9 mouse cellular contexts compared by ENCODE assay signal in the genomic region with DNA sequence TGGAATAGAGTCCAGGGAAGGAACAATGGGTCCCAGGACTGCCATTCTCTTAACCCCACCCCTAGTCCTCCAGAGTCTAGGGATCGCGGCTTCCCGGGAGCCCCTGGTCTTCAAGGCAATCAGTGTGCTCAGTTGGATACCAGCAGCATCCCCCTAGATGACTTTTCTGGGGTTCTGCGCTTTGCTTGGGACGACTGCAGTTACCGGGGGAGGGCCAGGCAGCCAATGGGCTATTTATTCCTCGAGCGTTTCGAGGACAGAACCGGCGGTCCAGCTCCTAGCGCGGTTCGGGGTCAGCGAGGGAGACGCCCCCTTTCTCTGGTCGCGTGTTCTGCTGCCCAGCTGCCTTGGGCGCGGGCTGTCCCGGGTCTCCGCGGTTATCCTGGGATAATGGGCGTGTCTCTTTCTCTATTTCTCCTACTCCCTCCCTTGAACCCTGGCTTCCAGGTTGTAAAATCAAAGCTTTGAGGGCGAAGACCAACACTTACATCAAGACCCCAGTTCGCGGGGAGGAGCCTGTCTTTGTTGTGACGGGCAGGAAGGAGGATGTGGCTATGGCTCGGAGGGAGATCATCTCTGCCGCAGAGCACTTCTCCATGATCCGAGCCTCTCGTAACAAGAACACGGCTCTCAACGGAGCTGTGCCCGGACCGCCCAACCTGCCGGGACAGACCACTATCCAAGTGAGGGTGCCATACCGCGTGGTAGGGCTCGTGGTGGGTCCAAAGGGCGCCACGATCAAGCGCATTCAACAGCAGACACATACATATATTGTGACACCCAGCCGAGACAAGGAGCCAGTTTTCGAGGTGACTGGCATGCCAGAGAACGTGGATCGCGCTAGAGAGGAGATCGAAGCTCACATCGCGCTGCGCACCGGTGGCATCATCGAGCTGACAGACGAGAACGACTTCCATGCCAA. TPM values are rescaled to one million over a fixed set of nuclear protein-coding genes. Genes with fewer than 3 reads are reported as not detected.
DNase-seq lines count a peak whose midpoint lies in the region; ATAC-seq lines count a peak whose summit lies in the region.
"Had no signal": no experiment of that assay in that cellular context is flagged by ENCODE, and none has a peak within 500 bp of the region (broad histone marks: within the 10 kb centered on the region; RNA-seq: fewer than 3 reads in every experiment).

No protein-coding gene starts in this region.

- peak overlapping the region; percentile 98 for H3K9ac ChIP-seq in intestine, embryonic 14.5 days (ENCODE audit: low read length)
- peak overlapping the region; percentile 100 for H3K9ac ChIP-seq in midbrain, embryonic 14.5 days (replicated peaks; ENCODE audit: low read length)
- H3K9ac ChIP-seq in stomach, embryonic 14.5 days (replicated peaks; ENCODE audit: low read depth, low read length): peak overlapping the region; percentile 95

- 1% methylated on average over 56 of the region's 56 CpGs for WGBS in intestine, embryonic 14.5 days
- under 1% methylated on average over 56 of the region's 56 CpGs for WGBS in limb, embryonic 10.5 days
- under 1% methylated on average over 56 of the region's 56 CpGs for WGBS in midbrain, embryonic 14.5 days
- under 1% methylated on average over 56 of the region's 56 CpGs for WGBS in stomach, embryonic 14.5 days

- H3K4me1 ChIP-seq in intestine, embryonic 14.5 days (replicated peaks; ENCODE audit: control insufficient read depth, insufficient read depth, low read length): peaks cover 17% of the 10 kb centered on the region
- peaks cover 37% of the 10 kb centered on the region for H3K4me1 ChIP-seq in limb, embryonic 10.5 days
- peaks cover 31% of the 10 kb centered on the region for H3K4me1 ChIP-seq in midbrain, embryonic 14.5 days (ENCODE audit: control insufficient read depth, insufficient read depth, low read length)
- peaks cover 13% of the 10 kb centered on the region; the same call in 1 of the 2 replicates for H3K4me1 ChIP-seq in stomach, embryonic 14.5 days (ENCODE audit: control insufficient read depth, insufficient read depth, low read length)

- peak; percentile 29 to 57 for DNase-seq in frontal cortex, adult 2 months (ENCODE audit: extremely low spot score in 1 of 2, low spot score in 1 of 2)
- DNase-seq in cerebellum, postnatal 10 days: peak; percentile 73 to 75
- DNase-seq in gastrocnemius, postnatal 10 days: peak; percentile 44
- peak; percentile 83 for DNase-seq in intestine, embryonic 14.5 days (ENCODE audit: low spot score)
- DNase-seq in limb, embryonic 10.5 days (ENCODE audit: low spot score): peak; percentile 75
- peak; percentile 83 for DNase-seq in midbrain, embryonic 14.5 days

- H3K4me2 ChIP-seq in intestine, embryonic 14.5 days (ENCODE audit: low read length): peak overlapping the region; percentile 98
- peak overlapping the region; percentile 91 for H3K4me2 ChIP-seq in midbrain, embryonic 14.5 days (ENCODE audit: low read length)
- H3K4me2 ChIP-seq in stomach, embryonic 14.5 days (replicated peaks; ENCODE audit: low read depth, low read length): peak overlapping the region; percentile 68

- peaks cover 14% of the 10 kb centered on the region; the same call in 1 of the 2 replicates for H3K36me3 ChIP-seq in intestine, embryonic 14.5 days (ENCODE audit: control insufficient read depth, insufficient read depth, low read length)
- peaks cover 37% of the 10 kb centered on the region for H3K36me3 ChIP-seq in limb, embryonic 10.5 days
- H3K36me3 ChIP-seq in midbrain, embryonic 14.5 days (ENCODE audit: control insufficient read depth, insufficient read depth, low read length): peaks cover 30% of the 10 kb centered on the region
- peaks cover 2% of the 10 kb centered on the region for H3K36me3 ChIP-seq in stomach, embryonic 14.5 days (ENCODE audit: control insufficient read depth, insufficient read depth, low read length)

- peak overlapping the region; percentile 99 for H3K27ac ChIP-seq in intestine, embryonic 14.5 days (ENCODE audit: low read depth)
- peak overlapping the region; percentile 100 for H3K27ac ChIP-seq in limb, embryonic 10.5 days
- H3K27ac ChIP-seq in midbrain, embryonic 14.5 days (replicated peaks; ENCODE audit: low read depth, low read length): peak overlapping the region; percentile 100
- H3K27ac ChIP-seq in stomach, embryonic 14.5 days (ENCODE audit: low read length): peak overlapping the region; percentile 98

- H3K4me3 ChIP-seq in intestine, embryonic 14.5 days (ENCODE audit: low read depth, low read length): peak overlapping the region; percentile 92
- peak overlapping the region; percentile 100 for H3K4me3 ChIP-seq in limb, embryonic 10.5 days
- peak overlapping the region; percentile 100 for H3K4me3 ChIP-seq in midbrain, embryonic 14.5 days (replicated peaks; ENCODE audit: low read depth, low read length)
- H3K4me3 ChIP-seq in stomach, embryonic 14.5 days (ENCODE audit: low read depth, low read length): peak overlapping the region; percentile 80

- H3K9me3 ChIP-seq in intestine, embryonic 14.5 days (ENCODE audit: control insufficient read depth, low read length): no peaks in the 10 kb centered on the region
- H3K9me3 ChIP-seq in limb, embryonic 10.5 days (replicated peaks): no peaks in the 10 kb centered on the region
- H3K9me3 ChIP-seq in midbrain, embryonic 14.5 days (ENCODE audit: control insufficient read depth, low read length): no peaks in the 10 kb centered on the region
- no peaks in the 10 kb centered on the region for H3K9me3 ChIP-seq in stomach, embryonic 14.5 days (ENCODE audit: control insufficient read depth, low read depth, low read length)

- H3K27me3 ChIP-seq in intestine, embryonic 14.5 days (replicated peaks; ENCODE audit: control insufficient read depth, insufficient read depth, low read length): no peaks in the 10 kb centered on the region
- no peaks in the 10 kb centered on the region for H3K27me3 ChIP-seq in limb, embryonic 10.5 days (ENCODE audit: low read depth, poor library complexity, severe bottlenecking)
- no peaks in the 10 kb centered on the region for H3K27me3 ChIP-seq in midbrain, embryonic 14.5 days (ENCODE audit: control insufficient read depth, insufficient read depth, low read length)
- H3K27me3 ChIP-seq in stomach, embryonic 14.5 days (ENCODE audit: control insufficient read depth, insufficient read depth, low read length): no peaks in the 10 kb centered on the region
- H3K27me3 ChIP-seq: Patski had no signal

- ATAC-seq in frontal cortex, adult (ENCODE audit: low TSS enrichment): no peak
- no peak for ATAC-seq in intestine, embryonic 14.5 days (replicated peaks; ENCODE audit: low FRiP score, low TSS enrichment, low read depth)
- ATAC-seq in midbrain, embryonic 14.5 days (ENCODE audit: low FRiP score, low TSS enrichment): no peak
- no peak for ATAC-seq in stomach, embryonic 14.5 days (ENCODE audit: insufficient number of reproducible peaks, insufficient read depth, low FRiP score, low read depth)

RNA-seq across cellular contexts. Expression of gene Mex3b, which starts 1.4 kb away (rescaled TPM):
- polyA plus RNA-seq in frontal cortex, adult 2 months (2012; rRNA removed): 20.5 and 23.4 TPM in 2 replicates
- total RNA-seq in gastrocnemius, postnatal 10 days (2021): 1 to 10 TPM; 6.2 to 9.7 TPM
- 11.8 and 14.1 TPM in 2 replicates for polyA plus RNA-seq in intestine, embryonic 14.5 days (2014; fragmentation: Nextera tagmentation; extraction: Ambion mirVana)
- polyA plus RNA-seq in limb, embryonic 10.5 days (2016; fragmentation: Nextera tagmentation; extraction: Ambion mirVana): 26.3 and 38.5 TPM in 2 replicates
- 50.8 and 51.8 TPM in 2 replicates for polyA plus RNA-seq in midbrain, embryonic 14.5 days (2014; fragmentation: Nextera tagmentation; extraction: Ambion mirVana)
- 14.7 and 15.1 TPM in 2 replicates for polyA plus RNA-seq in stomach, embryonic 14.5 days (2014; fragmentation: Nextera tagmentation; extraction: Ambion mirVana)
